Mouse (Mus musculus) spleen, postnatal 4 days (tissue): ENCODE data around the gene Acbd3.

Source experiments
- DNase-seq, 2 experiments: peaks; one replicate each; pipeline ENCODE4 v3.0.0; 2022; ENCODE audit warnings: low spot score in 2 of 2

Acbd3 gene

DNA sequence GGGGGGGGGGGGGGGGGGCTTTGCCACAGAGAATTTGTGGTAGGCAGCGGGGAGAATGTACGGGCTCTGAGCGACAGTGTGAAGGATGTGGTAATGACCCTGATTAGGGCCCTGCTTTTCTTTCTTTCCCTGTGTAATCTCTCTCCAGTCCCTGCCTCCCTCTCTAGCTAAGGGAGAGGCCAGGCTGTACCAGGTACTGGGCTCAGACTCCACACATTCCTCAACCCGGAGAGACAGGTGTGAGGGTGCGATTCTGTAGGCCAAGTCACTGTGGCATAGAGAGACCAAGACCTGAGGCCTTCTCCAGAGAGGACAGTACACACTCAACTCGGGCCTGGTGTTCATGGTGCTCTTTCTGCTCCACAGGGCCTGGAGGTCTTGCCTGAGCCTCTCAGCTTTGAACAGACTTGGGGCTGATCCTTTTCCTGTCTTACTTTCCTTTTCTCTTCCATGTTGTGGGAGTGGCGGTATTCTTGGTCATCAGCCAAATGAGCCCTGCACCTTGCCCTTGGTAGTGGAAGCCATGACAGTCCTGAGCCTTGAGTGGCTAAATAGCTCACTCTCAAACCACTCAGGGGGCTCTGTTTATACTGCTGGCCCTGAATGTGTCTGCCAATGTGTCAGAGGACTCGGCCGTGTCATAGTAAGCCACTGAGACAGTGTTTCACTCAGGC lies 57.2 kb downstream of the Acbd3 start:
- DNase-seq, result no peak

DNA sequence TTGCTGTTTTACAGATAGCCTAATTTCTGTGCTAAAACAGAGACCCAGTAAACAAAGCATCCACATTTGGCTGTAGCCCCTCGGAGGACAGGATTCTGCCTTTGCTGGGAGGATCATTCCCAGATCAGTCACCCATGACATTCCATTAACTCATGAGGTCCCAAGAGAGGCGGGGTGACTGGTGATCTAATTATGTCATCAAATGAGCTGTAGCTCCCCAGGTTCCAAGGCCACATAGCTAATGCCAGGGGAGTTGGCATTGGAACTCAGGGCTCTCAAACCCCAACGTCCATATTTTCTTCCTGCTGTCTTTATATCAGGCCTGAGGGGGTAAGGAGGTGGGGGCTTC lies 57.7 kb downstream of the Acbd3 start:
- no peak for DNase-seq

- no peak for DNase-seq
Observed at GRCm38 (mm10) chr1:180791821-180792480, 66.1 kb downstream of the Acbd3 start.

DNA sequence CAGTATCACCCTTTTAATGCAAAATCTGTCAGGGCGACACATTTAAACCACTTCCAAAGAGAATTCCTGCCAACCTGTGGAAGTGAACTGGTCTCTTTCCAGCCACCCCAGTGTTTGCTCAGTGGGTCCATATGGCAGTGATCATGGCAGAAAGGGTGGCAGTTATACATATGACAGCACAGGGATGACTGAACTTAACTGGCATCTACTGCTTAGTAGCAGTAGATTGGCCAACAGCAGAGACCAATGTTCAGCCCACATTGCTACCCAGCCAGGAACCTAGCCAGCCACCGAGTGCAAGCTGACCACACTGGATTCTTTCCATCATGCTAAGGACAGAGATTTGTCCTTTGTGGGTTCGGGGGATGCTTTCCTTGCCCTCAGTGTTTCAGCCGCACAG lies 67.0 kb downstream of the Acbd3 start:
- DNase-seq, result no peak

- DNase-seq, result no peak
Observed at GRCm38 (mm10) chr1:180793445-180794117, 67.7 kb downstream of the Acbd3 start.

- no peak for DNase-seq
Observed at GRCm38 (mm10) chr1:180794170-180794569, 68.3 kb downstream of the Acbd3 start.

DNA sequence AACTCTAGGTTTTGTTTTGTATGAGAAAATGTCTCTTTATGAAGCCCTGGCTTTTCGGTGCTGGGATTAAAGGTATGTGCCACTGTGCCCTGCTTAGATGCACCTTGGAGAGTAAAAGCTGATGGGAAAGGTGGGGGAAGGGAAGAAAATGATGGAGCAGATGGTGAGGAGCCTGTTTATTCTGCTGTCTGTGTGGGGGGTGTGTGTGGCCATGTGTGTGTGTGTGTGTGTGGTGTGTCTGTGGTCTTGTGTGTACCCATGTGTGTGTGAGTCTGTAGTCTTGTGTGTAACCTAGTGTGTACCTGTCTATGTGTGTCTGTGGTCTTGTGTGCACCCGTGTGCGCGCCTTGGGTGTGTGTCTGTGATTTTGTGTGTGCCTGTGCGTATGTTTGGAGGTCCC lies 72.8 kb downstream of the Acbd3 start:
- no peak for DNase-seq

- no peak for DNase-seq
Observed at GRCm38 (mm10) chr1:180799253-180799652, 73.4 kb downstream of the Acbd3 start.

GRCm38 (mm10) chr1:180800022-180800421 lies 74.2 kb downstream of the Acbd3 start:
- no peak for DNase-seq

GRCm38 (mm10) chr1:180800814-180801213 lies 75.0 kb downstream of the Acbd3 start:
- no peak for DNase-seq

- DNase-seq, result no peak
Observed at GRCm38 (mm10) chr1:180801466-180801994, 75.7 kb downstream of the Acbd3 start.
